Mouse (Mus musculus) forebrain, embryonic 11.5 days (tissue): Measurements from ENCODE around the gene Gtpbp8. TPM values are rescaled to one million over a fixed set of nuclear protein-coding genes. Genes with fewer than 3 reads are reported as not detected.

ENCODE experiments used
- ATAC-seq: fragments of 200-750 bp; cut with Nextera tagmentation; replicated peaks from 2 replicates; pipeline ENCODE4 v1.8.0; 2017; ENCODE audit warnings: moderate TSS enrichment; ENCODE audit not compliant: low FRiP score
- DNase-seq: peaks from one replicate; pipeline ENCODE4 v3.0.0-alpha.2; 2017; ENCODE audit warnings: low spot score
- H3K27ac ChIP-seq: fragments of 300-500 bp; sonication (generic); 2 replicates; pipeline ENCODE4 v1.5.1; 2014; ENCODE audit warnings: low read depth, low read length
- H3K27me3 ChIP-seq: fragments of 300-500 bp; sonication (generic); 2 replicates; pipeline ENCODE4 v1.6.1; 2014; ENCODE audit warnings: mild to moderate bottlenecking, low read length, mixed read lengths; ENCODE audit not compliant: control insufficient read depth, insufficient read depth
- H3K36me3 ChIP-seq: fragments of 300-500 bp; sonication (generic); 2 replicates; pipeline ENCODE4 v1.6.1; 2014; ENCODE audit warnings: mild to moderate bottlenecking, low read length, moderate library complexity, mixed read lengths; ENCODE audit not compliant: control insufficient read depth, insufficient read depth
- H3K4me1 ChIP-seq: fragments of 300-500 bp; sonication (generic); replicated peaks from 2 replicates; pipeline ENCODE4 v1.6.1; 2014; ENCODE audit warnings: low read length, mixed read lengths; ENCODE audit not compliant: control insufficient read depth, insufficient read depth
- H3K4me2 ChIP-seq: fragments of 300-500 bp; sonication (generic); 2 replicates; pipeline ENCODE4 v1.6.1; 2014; ENCODE audit warnings: low read depth, mild to moderate bottlenecking, low read length, moderate library complexity, mixed read lengths; ENCODE audit not compliant: severe bottlenecking
- H3K4me3 ChIP-seq: fragments of 300-500 bp; sonication (generic); 2 replicates; pipeline ENCODE4 v1.5.1; 2014; ENCODE audit warnings: low read depth, low read length
- H3K9ac ChIP-seq: fragments of 300-500 bp; sonication (generic); 2 replicates; pipeline ENCODE4 v1.6.1; 2014; ENCODE audit warnings: low read length
- H3K9me3 ChIP-seq: fragments of 300-500 bp; sonication (generic); 2 replicates; pipeline ENCODE4 v1.6.1; 2016; ENCODE audit warnings: low read length, mixed read lengths; ENCODE audit not compliant: control insufficient read depth
- whole genome bisulfite sequencing: fragments of 180-500 bp; shearing (Covaris S2); extraction: QIAGEN DNeasy Blood & Tissue Kit; methylation state at CpG from one replicate; pipeline ENCODE4 v1.1.7; 2014; 5-methylcytosine and 5-hydroxymethylcytosine counted together
- polyA plus RNA-seq: library from polyadenylated mRNA; unstranded; fragments of >200 nt; fragmentation: Nextera tagmentation; extraction: Ambion mirVana; gene quantifications from 2 replicates; pipeline ENCODE4 v1.2.1, GENCODE M21; 2014

Gtpbp8 gene
- 29.6 and 34.2 TPM in 2 replicates for polyA plus RNA-seq

- H3K9ac ChIP-seq: peak within 1 kb of the TSS; percentile 77
- H3K4me3 ChIP-seq: peak within 1 kb of the TSS; percentile 66
- ATAC-seq (peak; percentile 93), DNase-seq (peak; percentile 85)
- peak within 1 kb of the TSS; percentile 85 for H3K4me2 ChIP-seq
- no peaks in the 10 kb centered on the region; the same call in 1 of the 2 replicates for H3K36me3 ChIP-seq
- peak within 1 kb of the TSS; percentile 74 for H3K27ac ChIP-seq
- peaks cover 3% of the 10 kb centered on the region; the same call in 1 of the 2 replicates for H3K4me1 ChIP-seq
- no peaks in the 10 kb centered on the region for H3K27me3 ChIP-seq
- H3K9me3 ChIP-seq: no peaks in the 10 kb centered on the region
- WGBS: under 1% methylated on average over 47 of the region's 47 CpGs
These were observed at the start of gene Gtpbp8 for GRCm38 (mm10) chr16:44745866-44746562. Gtpbp8 (minus strand) TSS chr16:44746363.

- no peak overlapping the region for H3K4me3 ChIP-seq
- ATAC-seq (no peak), DNase-seq (no peak)
- no peak overlapping the region for H3K4me2 ChIP-seq
- no peaks in the 10 kb centered on the region for H3K9me3 ChIP-seq
- H3K27ac ChIP-seq: no peak overlapping the region
- no peak overlapping the region for H3K9ac ChIP-seq
- H3K36me3 ChIP-seq: no peaks in the 10 kb centered on the region
- H3K4me1 ChIP-seq: no peaks in the 10 kb centered on the region
- H3K27me3 ChIP-seq: no peaks in the 10 kb centered on the region
These were observed 48.3 kb upstream of the Gtpbp8 start for GRCm38 (mm10) chr16:44794416-44794815.

GRCm38 (mm10) chr16:44786934-44787333 lies 40.8 kb upstream of the Gtpbp8 start:
- Histone ChIP-seq H3K4me1 (no peaks in the 10 kb centered on the region), H3K4me2 (no peak overlapping the region), H3K4me3 (no peak overlapping the region), H3K9me3 (no peaks in the 10 kb centered on the region), H3K27ac (no peak overlapping the region), H3K9ac (no peak overlapping the region), H3K27me3 (no peaks in the 10 kb centered on the region), H3K36me3 (no peaks in the 10 kb centered on the region)
- 96% methylated on average over 1 of the region's 1 CpGs for WGBS
- DNase-seq (no peak), ATAC-seq (no peak)

- H3K36me3 ChIP-seq: no peaks in the 10 kb centered on the region
- H3K27me3 ChIP-seq: no peaks in the 10 kb centered on the region
- no peak overlapping the region for H3K4me2 ChIP-seq
- H3K27ac ChIP-seq: no peak overlapping the region
- no peak overlapping the region for H3K9ac ChIP-seq
- DNase-seq (no peak), ATAC-seq (no peak)
- 64% methylated on average over 4 of the region's 4 CpGs for WGBS
- H3K4me3 ChIP-seq: no peak overlapping the region
- no peaks in the 10 kb centered on the region for H3K4me1 ChIP-seq
- no peaks in the 10 kb centered on the region for H3K9me3 ChIP-seq
These were observed 34.6 kb upstream of the Gtpbp8 start for GRCm38 (mm10) chr16:44780751-44781150.

- Histone ChIP-seq H3K36me3 (no peaks in the 10 kb centered on the region), H3K4me2 (no peak overlapping the region), H3K27me3 (no peaks in the 10 kb centered on the region), H3K4me3 (no peak overlapping the region), H3K27ac (no peak overlapping the region), H3K4me1 (no peaks in the 10 kb centered on the region), H3K9ac (no peak overlapping the region), H3K9me3 (no peaks in the 10 kb centered on the region)
- 90% methylated on average over 5 of the region's 5 CpGs for WGBS
- ATAC-seq (no peak), DNase-seq (no peak)
These were observed 33.3 kb upstream of the Gtpbp8 start for GRCm38 (mm10) chr16:44779494-44779893.

- H3K27ac ChIP-seq: no peak overlapping the region
- no peak for ATAC-seq
- H3K9ac ChIP-seq: no peak overlapping the region
- no peaks in the 10 kb centered on the region for H3K27me3 ChIP-seq
- no peaks in the 10 kb centered on the region for H3K4me1 ChIP-seq
- 88% methylated on average over 17 of the region's 17 CpGs for WGBS
- H3K4me2 ChIP-seq: no peak overlapping the region
- no peaks in the 10 kb centered on the region for H3K36me3 ChIP-seq
- DNase-seq: no peak
- no peak overlapping the region for H3K4me3 ChIP-seq
- H3K9me3 ChIP-seq: no peaks in the 10 kb centered on the region
These were observed 32.5 kb upstream of the Gtpbp8 start for GRCm38 (mm10) chr16:44778538-44779147.

- Histone ChIP-seq H3K9ac (no peak overlapping the region), H3K9me3 (no peaks in the 10 kb centered on the region), H3K27me3 (no peaks in the 10 kb centered on the region), H3K4me3 (no peak overlapping the region), H3K4me1 (no peaks in the 10 kb centered on the region), H3K4me2 (no peak overlapping the region), H3K36me3 (no peaks in the 10 kb centered on the region), H3K27ac (no peak overlapping the region)
- DNase-seq (no peak), ATAC-seq (no peak)
- WGBS: 91% methylated on average over 6 of the region's 6 CpGs
These were observed 28.0 kb upstream of the Gtpbp8 start for GRCm38 (mm10) chr16:44774201-44774600.

- no peaks in the 10 kb centered on the region for H3K27me3 ChIP-seq
- no peaks in the 10 kb centered on the region for H3K9me3 ChIP-seq
- DNase-seq: no peak
- H3K4me2 ChIP-seq: no peak overlapping the region
- WGBS: 86% methylated on average over 3 of the region's 3 CpGs
- no peak for ATAC-seq
- no peaks in the 10 kb centered on the region for H3K4me1 ChIP-seq
- no peak overlapping the region for H3K9ac ChIP-seq
- no peak overlapping the region for H3K4me3 ChIP-seq
- H3K27ac ChIP-seq: no peak overlapping the region
- H3K36me3 ChIP-seq: no peaks in the 10 kb centered on the region
These were observed 27.5 kb upstream of the Gtpbp8 start for GRCm38 (mm10) chr16:44773673-44774072.

GRCm38 (mm10) chr16:44772577-44772976 lies 26.4 kb upstream of the Gtpbp8 start:
- Histone ChIP-seq H3K9ac (no peak overlapping the region), H3K27ac (no peak overlapping the region), H3K9me3 (no peaks in the 10 kb centered on the region), H3K4me3 (no peak overlapping the region), H3K4me2 (no peak overlapping the region), H3K4me1 (no peaks in the 10 kb centered on the region), H3K27me3 (no peaks in the 10 kb centered on the region), H3K36me3 (no peaks in the 10 kb centered on the region)
- ATAC-seq (no peak), DNase-seq (no peak)
- 81% methylated on average over 6 of the region's 6 CpGs for WGBS
